Mouse (Mus musculus): ENCODE measurements around the gene Sos2.
A peak's percentile ranks its signal among the peaks of the same experiment; 100 is the strongest.
"Not testable (repeated sequence)": the region's sequence is repeated elsewhere in the genome, so short reads cannot be mapped to it uniquely, and the experiment has no call there.

Sos2 gene

GRCm38 (mm10) chr12:69674576-69675537, 6.8 kb downstream of the Sos2 start:
- no peak for DNase-seq

- no peak for DNase-seq
Observed at GRCm38 (mm10) chr12:69674176-69674575, 7.5 kb downstream of the Sos2 start.

- DNase-seq = no peak
Observed at GRCm38 (mm10) chr12:69666721-69667120, 14.9 kb downstream of the Sos2 start.

- DNase-seq = no peak
Observed at GRCm38 (mm10) chr12:69661658-69662057, 20.0 kb downstream of the Sos2 start.

GRCm38 (mm10) chr12:69653973-69654372, 27.7 kb downstream of the Sos2 start:
- DNase-seq = not testable (repeated sequence)

GRCm38 (mm10) chr12:69649511-69649910, 32.1 kb downstream of the Sos2 start:
- peak; percentile 23 for DNase-seq

GRCm38 (mm10) chr12:69645821-69646616, 35.6 kb downstream of the Sos2 start:
- no peak for DNase-seq

- DNase-seq = peak; percentile 53
Observed at GRCm38 (mm10) chr12:69644877-69645276, 36.8 kb downstream of the Sos2 start.

- peak; percentile 20 for DNase-seq
Observed at GRCm38 (mm10) chr12:69642877-69643276, 38.8 kb downstream of the Sos2 start.

GRCm38 (mm10) chr12:69634761-69635160, 46.9 kb downstream of the Sos2 start:
- peak; percentile 17 for DNase-seq

- DNase-seq = not testable (repeated sequence)
Observed at GRCm38 (mm10) chr12:69618590-69618989, 63.1 kb downstream of the Sos2 start.

- no peak for DNase-seq
Observed at GRCm38 (mm10) chr12:69604367-69604766, 77.3 kb downstream of the Sos2 start.

- DNase-seq = no peak
Observed at GRCm38 (mm10) chr12:69597446-69597845, 84.2 kb downstream of the Sos2 start.

GRCm38 (mm10) chr12:69593130-69593529, 88.5 kb downstream of the Sos2 start:
- no peak for DNase-seq

- no peak for DNase-seq
Observed at GRCm38 (mm10) chr12:69583270-69583629, 98.4 kb downstream of the Sos2 start.

GRCm38 (mm10) chr12:69582613-69583269, 98.9 kb downstream of the Sos2 start, which contains the start of gene Vcpkmt:
Vcpkmt (minus strand) TSS chr12:69583028.
- DNase-seq = peak; percentile 92

- no peak for DNase-seq
Observed at GRCm38 (mm10) chr12:69582216-69582612, 99.4 kb downstream of the Sos2 start.

- DNase-seq = no peak
Observed at GRCm38 (mm10) chr12:69579623-69580022, 102.0 kb downstream of the Sos2 start.

GRCm38 (mm10) chr12:69576120-69576627, 105.5 kb downstream of the Sos2 start:
- DNase-seq = peak; percentile 24

- peak; percentile 89 for DNase-seq
Observed at GRCm38 (mm10) chr12:69573916-69574881, 107.5 kb downstream of the Sos2 start.

GRCm38 (mm10) chr12:69573271-69573670, 108.4 kb downstream of the Sos2 start:
- no peak for DNase-seq

- no peak for DNase-seq
Observed at GRCm38 (mm10) chr12:69569926-69570325, 111.7 kb downstream of the Sos2 start.

All from kidney, postnatal 14 days (tissue).